Mouse (Mus musculus): ENCODE results near the gene Fam186b.
"Not testable (repeated sequence)": the region's sequence is repeated elsewhere in the genome, so short reads cannot be mapped to it uniquely, and the experiment has no call there.

Gene Fam186b

GRCm38 (mm10) chr15:99259167-99259729 is 36.4 kb downstream of the Fam186b start:
- DNase-seq = no peak

GRCm38 (mm10) chr15:99255241-99255749 is 40.4 kb downstream of the Fam186b start:
- DNase-seq = no peak

GRCm38 (mm10) chr15:99254477-99255005 is 41.1 kb downstream of the Fam186b start:
- no peak for DNase-seq

- no peak for DNase-seq
Observed at GRCm38 (mm10) chr15:99253772-99254171, 41.9 kb downstream of the Fam186b start.

DNA sequence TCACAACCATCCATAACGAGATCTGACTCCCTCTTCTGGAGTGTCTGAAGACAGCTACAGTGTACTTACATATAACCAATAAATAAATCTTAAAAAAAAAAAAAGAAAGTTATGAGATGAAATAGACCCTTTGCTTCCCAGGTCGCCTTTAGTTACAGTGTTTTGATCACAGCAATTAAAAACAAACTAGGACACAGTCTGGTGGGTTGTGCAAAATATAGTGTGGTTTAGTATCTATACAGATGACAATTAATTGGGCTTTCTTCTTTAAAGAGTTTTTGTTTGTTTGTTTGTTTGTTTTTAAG is 42.6 kb downstream of the Fam186b start:
- not testable (repeated sequence) for DNase-seq

- DNase-seq = no peak
Observed at GRCm38 (mm10) chr15:99252381-99253174, 43.1 kb downstream of the Fam186b start.

GRCm38 (mm10) chr15:99251626-99252380 is 43.9 kb downstream of the Fam186b start, which contains the start of gene Mcrs1:
Mcrs1 (minus strand) TSS chr15:99251961.
- peak; percentile 99 for DNase-seq

- DNase-seq = peak in 1 of 2 experiments; percentile 50
Observed at GRCm38 (mm10) chr15:99251111-99251510, 44.6 kb downstream of the Fam186b start.

GRCm38 (mm10) chr15:99249938-99250337 is 45.8 kb downstream of the Fam186b start:
- DNase-seq = no peak

DNA sequence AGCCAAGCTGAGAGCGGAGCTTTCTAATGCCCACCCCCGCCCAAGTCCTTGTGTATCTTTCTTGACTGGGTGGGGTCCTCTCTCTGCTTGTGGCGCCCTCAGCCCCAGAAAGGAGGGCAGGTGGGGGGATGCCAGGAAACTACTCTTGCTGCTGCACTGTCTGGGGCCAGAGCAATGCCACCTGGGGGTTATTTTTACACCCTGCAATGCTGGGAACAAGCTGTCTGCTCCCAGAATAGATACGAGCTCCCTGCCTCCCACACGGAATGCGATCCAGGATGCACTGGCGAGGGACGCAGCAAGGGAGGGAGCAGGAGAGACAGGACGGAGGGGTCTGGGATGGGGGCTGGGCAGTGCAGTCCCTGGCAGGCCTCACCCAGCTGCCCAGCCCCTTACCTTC is 46.7 kb downstream of the Fam186b start:
- no peak for DNase-seq

DNA sequence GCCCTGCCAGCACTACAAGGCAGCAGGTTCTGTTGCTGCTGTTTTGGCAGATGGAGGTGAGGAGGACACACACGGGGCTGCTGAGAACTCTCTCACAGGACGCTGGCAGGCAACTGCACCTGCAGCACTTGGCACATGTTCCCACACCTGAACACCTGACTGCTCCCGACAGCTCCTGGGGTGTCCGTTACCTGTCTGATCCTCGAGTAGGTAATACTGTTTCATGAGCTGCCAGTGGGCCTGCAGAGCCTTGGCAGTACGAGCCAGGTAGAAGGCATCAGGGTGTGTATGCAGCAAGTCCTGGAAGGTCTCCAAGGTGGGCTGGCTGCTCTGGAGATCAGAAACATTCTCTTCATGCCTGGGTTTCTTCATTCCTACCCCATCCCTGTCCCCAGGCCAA is 49.0 kb downstream of the Fam186b start:
- DNase-seq = peak; percentile 84 to 86

DNA sequence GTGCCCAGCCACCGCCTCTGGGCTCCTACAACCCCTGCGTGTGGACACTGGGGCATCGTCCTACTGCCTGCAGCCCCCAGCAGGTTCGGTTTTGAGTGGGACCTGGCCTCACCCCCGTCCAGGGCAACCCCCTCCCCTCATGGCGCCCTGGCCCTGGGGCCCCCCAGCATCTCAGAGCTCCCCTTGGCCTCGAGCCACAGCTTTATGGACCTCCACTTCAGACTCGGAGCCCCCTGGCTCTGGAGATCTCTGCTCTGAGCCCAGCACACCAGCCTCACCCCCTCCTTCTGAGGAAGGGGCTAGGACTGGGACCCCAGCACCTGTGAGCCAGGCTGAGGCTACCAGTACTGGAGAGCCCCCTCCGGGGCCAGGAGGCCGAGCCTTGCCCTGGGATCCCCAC is 53.6 kb downstream of the Fam186b start:
- peak in 1 of 2 experiments; percentile 19 for DNase-seq

DNA sequence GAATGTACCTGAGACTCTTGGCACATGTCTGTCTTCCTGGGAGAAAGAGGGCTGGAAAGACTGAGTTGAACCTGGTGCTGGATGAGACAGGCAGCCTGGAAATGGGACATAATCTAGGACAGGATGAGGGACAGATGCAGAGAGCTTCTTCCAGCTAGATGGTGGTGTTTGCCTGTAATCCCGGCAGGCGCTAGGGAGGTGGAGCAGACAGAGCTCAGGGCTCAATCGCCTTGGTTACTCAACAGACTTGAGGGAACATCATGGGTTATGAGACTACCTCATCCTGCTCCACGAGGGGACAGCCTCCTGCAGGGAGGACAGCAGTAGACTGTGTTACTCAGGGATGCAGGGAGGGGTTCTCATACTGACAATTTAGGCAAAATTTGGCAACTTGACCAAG is 54.4 kb downstream of the Fam186b start:
- no peak for DNase-seq

GRCm38 (mm10) chr15:99240129-99240528 is 55.6 kb downstream of the Fam186b start:
- no peak for DNase-seq

GRCm38 (mm10) chr15:99238006-99238405 is 57.7 kb downstream of the Fam186b start:
- no peak for DNase-seq

DNA sequence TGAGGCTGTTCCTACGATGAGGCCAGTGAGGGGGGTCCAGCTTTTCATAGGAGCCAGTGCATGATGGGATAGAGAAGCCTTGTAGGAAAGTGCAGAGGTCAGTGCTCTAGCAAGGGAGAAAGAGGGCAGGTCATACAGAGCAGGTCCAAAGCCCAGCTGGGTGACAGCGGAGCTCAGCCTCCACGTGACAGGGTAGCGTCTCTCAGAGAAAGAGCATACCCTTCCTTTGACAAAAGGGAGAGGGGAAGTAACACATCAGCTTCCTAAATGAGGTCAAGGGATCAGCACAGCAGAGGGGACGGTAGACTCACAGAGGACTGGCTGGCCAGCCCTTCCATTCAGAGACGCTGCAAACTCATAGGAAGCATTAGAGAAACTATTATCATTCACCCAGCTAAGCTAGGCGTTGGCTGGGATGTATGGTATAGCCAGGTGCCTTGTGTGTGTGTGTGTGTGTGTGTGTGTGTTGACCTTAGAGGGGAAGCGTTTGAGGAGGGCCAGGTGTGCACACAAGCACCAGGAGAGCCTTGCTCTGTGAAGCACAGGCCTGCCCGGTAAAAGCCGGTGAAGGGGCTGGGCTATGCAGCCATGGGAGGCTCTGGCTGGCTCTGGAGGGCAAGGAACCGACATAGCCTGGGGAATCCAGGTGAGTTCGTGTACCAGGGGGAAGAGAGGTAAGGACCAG is 61.2 kb downstream of the Fam186b start:
- no peak for DNase-seq

GRCm38 (mm10) chr15:99233719-99234118 is 62.0 kb downstream of the Fam186b start:
- peak in 1 of 2 experiments; percentile 8 for DNase-seq

GRCm38 (mm10) chr15:99231998-99232397 is 63.7 kb downstream of the Fam186b start:
- peak in 1 of 2 experiments; percentile 27 for DNase-seq

- no peak for DNase-seq
Observed at GRCm38 (mm10) chr15:99226090-99226489, 69.6 kb downstream of the Fam186b start.

DNA sequence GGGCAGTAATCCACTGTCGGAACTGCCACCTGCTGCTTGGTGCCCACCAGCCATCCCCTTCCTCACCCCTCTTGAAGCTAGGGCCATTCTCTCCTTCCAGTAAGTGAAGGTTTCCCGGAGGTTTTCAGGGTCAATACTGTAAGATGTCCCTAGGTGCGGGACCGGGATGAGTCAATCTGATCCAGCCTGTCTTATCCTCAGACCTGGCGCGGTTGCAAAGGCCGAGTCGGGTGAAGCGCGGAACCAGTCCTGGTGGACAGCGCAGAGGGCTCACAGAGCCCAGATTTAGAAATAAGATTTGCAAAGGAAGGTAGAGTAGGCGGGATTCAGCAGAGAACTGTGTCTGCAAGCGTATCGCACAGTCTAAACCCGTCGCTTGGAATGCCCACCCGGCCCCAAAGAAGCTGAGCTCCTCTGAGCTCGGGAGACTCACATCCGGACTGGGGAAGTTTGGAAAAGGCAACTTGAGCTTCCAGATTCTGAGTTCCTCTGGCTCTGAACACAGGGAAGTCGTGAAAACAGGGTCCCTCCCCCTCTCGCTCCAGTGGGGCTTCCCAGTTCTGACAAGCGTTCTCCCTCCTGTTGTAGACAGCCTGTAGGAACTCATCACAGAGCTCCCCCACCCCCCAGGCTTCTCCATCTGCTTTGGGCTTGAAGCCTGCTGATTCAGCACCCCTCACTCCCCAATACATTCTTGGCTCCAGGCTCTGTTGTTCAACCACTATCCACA is 70.4 kb downstream of the Fam186b start:
- DNase-seq = peak in 1 of 2 experiments; percentile 34

DNA sequence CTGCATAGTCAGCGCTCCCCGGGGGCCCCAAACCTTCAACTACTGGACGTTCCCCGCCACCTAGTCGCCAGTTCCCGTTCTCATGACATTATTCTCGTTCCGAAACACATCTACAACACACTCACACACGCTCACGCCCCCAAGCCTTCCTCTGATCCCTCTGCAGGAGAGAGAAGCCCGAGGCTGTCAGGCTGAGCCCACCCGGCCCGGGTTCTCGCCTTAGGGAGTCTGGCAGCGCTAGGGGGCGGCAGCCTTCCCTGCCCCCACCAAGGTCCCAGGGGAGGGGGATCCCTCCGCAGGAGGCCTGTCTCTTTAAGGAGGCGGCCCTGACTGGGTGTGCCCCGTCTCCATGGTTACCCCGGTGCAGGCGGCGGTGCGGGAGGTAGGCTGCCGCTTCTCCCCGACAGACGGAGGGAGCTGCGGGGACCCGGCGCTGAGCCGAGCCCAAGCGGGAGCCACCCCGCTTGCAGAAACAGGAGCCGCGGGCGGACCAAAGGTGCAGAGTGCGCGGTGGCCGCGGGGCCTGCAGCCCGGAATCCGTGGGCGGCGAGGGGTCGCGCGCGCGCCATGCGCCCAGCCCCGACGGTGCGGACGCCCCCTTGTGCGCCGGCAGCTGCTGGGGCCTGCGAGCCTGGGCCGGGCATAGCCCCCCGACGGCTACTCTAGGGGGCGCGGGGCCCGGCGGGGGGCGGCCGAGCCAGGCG is 71.3 kb downstream of the Fam186b start, which contains the start of gene Kcnh3:
TSS of gene Kcnh3 (plus strand) at position 654 of the 704 bp plus-strand sequence.
- peak; percentile 68 to 76 for DNase-seq
